Mouse (Mus musculus): ENCODE data around the gene Lrrk1. TPM values are rescaled to one million over a fixed set of nuclear protein-coding genes. Genes with fewer than 3 reads are reported as not detected.

Lrrk1 gene
- total and polyA plus RNA-seq, 3 experiments = 5.0 to 16.9 (median 13.6) TPM

DNA sequence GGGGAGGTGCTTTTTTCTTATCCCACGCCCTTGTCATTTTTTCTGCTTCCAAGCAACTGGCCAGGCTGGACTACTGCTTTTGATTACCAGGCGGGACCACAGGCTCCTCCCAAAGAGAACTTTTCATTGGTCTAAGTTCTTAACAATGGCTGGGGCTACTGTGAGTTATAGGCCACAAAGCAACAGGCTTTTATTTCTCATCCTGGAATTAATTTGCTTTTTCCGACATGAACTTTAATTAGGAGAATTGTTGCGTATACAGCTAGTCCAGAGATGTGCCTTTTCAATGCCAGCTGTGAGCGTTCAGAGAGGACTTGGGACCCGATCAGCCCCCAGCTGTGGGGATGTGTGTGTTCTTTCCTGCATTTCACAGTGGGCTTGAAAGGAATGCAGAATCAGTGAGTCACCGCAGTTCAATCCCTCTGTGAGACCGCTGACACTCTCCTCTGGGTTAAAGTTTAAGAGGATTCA is 165.5 kb downstream of the Lrrk1 start:
- Histone ChIP-seq H3K9ac (ENCODE audit: insufficient read depth, low read depth) (no peak overlapping the region), H3K4me2 (ENCODE audit: insufficient read depth, low read depth, poor library complexity, severe bottlenecking) (no peak overlapping the region), H3K36me3 (replicated peaks in 1 of 2; ENCODE audit: control insufficient read depth in 1 of 2, insufficient read depth in 1 of 2, low read length in 1 of 2) (no peaks in the 10 kb centered on the region), H3K4me3 (replicated peaks in 1 of 3; ENCODE audit: low read depth in 2 of 3, low read length in 2 of 3, poor library complexity in 1 of 3) (no peak overlapping the region), H3K79me2 (replicated peaks; ENCODE audit: control insufficient read depth, extremely low read depth, insufficient read depth, poor library complexity, severe bottlenecking) (no peaks in the 10 kb centered on the region), H3K9me3 (replicated peaks; ENCODE audit: low read length) (no peaks in the 10 kb centered on the region), H3K4me1 (ENCODE audit: control insufficient read depth in 1 of 2, insufficient read depth in 2 of 2) (peaks cover 23 to 52% of the 10 kb centered on the region in 2 experiments), H3K27me3 (replicated peaks) (no peaks in the 10 kb centered on the region), H3K27ac (ENCODE audit: insufficient read depth, low read depth) (no peak overlapping the region)
- dilution Hi-C loops (cut with MboI; ENCODE audit: extremely low pct_ligation_motif_present, extremely low pct_unique_long_range_greater_than_20kb, low sequenced_read_pairs) = no loop called here
- in situ Hi-C loops (cut with MboI; ENCODE audit: low pct_ligation_motif_present, low pct_unique_long_range_greater_than_20kb, low sequenced_read_pairs) = no loop called here
- no peak for DNase-seq (ENCODE audit: extremely low read depth)
- TF ChIP-seq ETS1 (conservative IDR thresholded peaks at IDR 0.05; ENCODE audit: low read depth, low read length) (no peak), CHD1 (IDR thresholded peaks at IDR 0.05; ENCODE audit: low read depth, low read length) (no peak), USF1 (IDR thresholded peaks at IDR 0.05; ENCODE audit: low read depth, low read length) (no peak), ZMIZ1 (IDR thresholded peaks at IDR 0.05; ENCODE audit: low read depth, low read length) (no peak), TBP (conservative IDR thresholded peaks at IDR 0.05; ENCODE audit: low read depth, low read length) (no peak), NELFE (IDR thresholded peaks at IDR 0.05; ENCODE audit: low read depth, low read length) (no peak), E2F4 (IDR thresholded peaks at IDR 0.05; ENCODE audit: insufficient replicate concordance, low read depth, low read length) (no peak), SMC3 (IDR thresholded peaks at IDR 0.05; ENCODE audit: low read depth, low read length) (no peak), ELF1 (IDR thresholded peaks at IDR 0.05; ENCODE audit: low read depth, low read length) (no peak)

DNA sequence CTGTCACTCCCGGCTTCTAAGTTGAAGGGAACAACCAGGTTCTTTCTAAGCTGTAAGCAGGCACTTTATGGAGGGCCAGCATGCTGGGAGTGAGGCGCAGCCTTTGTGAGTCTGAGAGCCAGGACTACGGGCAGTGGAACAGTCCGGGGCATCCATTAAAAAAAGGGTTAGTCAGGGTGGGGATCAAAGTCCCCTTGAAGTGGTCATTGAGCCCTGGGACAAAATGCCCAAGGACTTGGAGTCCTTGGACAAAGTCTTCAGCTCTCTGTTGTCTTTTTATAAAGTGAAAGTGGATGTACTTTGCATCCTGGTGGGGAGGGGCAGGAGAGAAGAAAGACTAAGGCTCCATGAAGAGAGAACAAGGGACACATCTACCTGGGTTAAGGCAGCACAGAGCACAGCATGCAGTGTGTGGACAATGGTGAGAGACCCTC is 168.3 kb downstream of the Lrrk1 start:
- no peak for DNase-seq (ENCODE audit: extremely low read depth)
- no peak for TF ChIP-seq GABPA (IDR thresholded peaks at IDR 0.05; ENCODE audit: insufficient replicate concordance, low read depth, low read length)
- no peak for TF ChIP-seq MAFK (IDR thresholded peaks at IDR 0.05; ENCODE audit: insufficient replicate concordance, low read length)
- Histone ChIP-seq H3K79me2 (replicated peaks; ENCODE audit: control insufficient read depth, extremely low read depth, insufficient read depth, poor library complexity, severe bottlenecking) (no peaks in the 10 kb centered on the region), H3K4me1 (ENCODE audit: control insufficient read depth in 1 of 2, insufficient read depth in 2 of 2) (peaks cover 26 to 38% of the 10 kb centered on the region in 2 experiments), H3K9me3 (replicated peaks; ENCODE audit: low read length) (no peaks in the 10 kb centered on the region), H3K36me3 (replicated peaks in 1 of 2; ENCODE audit: control insufficient read depth in 1 of 2, insufficient read depth in 1 of 2, low read length in 1 of 2) (no peaks in the 10 kb centered on the region), H3K9ac (ENCODE audit: insufficient read depth, low read depth) (no peak overlapping the region), H3K4me3 (replicated peaks in 1 of 3; ENCODE audit: low read depth in 2 of 3, low read length in 2 of 3, poor library complexity in 1 of 3) (no peak overlapping the region), H3K27ac (ENCODE audit: insufficient read depth, low read depth) (no peak overlapping the region), H3K27me3 (replicated peaks) (no peaks in the 10 kb centered on the region), H3K4me2 (ENCODE audit: insufficient read depth, low read depth, poor library complexity, severe bottlenecking) (peak overlapping the region; percentile 0; the same call in 1 of the 2 replicates)
- dilution Hi-C loops (cut with MboI; ENCODE audit: extremely low pct_ligation_motif_present, extremely low pct_unique_long_range_greater_than_20kb, low sequenced_read_pairs) (no loop called here), in situ Hi-C loops (cut with MboI; ENCODE audit: low pct_ligation_motif_present, low pct_unique_long_range_greater_than_20kb, low sequenced_read_pairs) (no loop called here)

GRCm38 (mm10) chr7:66219028-66219793 is 168.9 kb downstream of the Lrrk1 start:
- H3K4me1 ChIP-seq (ENCODE audit: control insufficient read depth in 1 of 2, insufficient read depth in 2 of 2) = peaks cover 26 to 38% of the 10 kb centered on the region in 2 experiments
- H3K79me2 ChIP-seq (replicated peaks; ENCODE audit: control insufficient read depth, extremely low read depth, insufficient read depth, poor library complexity, severe bottlenecking) = no peaks in the 10 kb centered on the region
- no peak for TF ChIP-seq POLR2A (IDR thresholded peaks at IDR 0.05; ENCODE audit: low read depth, low read length)
- TF ChIP-seq TCF12 (IDR thresholded peaks at IDR 0.05; ENCODE audit: low read depth, low read length) = peak; percentile 48; the same call in 1 of the 2 replicates
- no peak for TF ChIP-seq MAZ (IDR thresholded peaks at IDR 0.05; ENCODE audit: low read depth, low read length)
- TF ChIP-seq CHD2 (IDR thresholded peaks at IDR 0.05; ENCODE audit: low read length) = no peak
- TF ChIP-seq JUN (IDR thresholded peaks at IDR 0.05; ENCODE audit: insufficient read depth, low read depth, low read length) = peak; percentile 46; the same call in 1 of the 2 replicates
- TF ChIP-seq POLR2AphosphoS2 (IDR thresholded peaks at IDR 0.05; ENCODE audit: low read depth, low read length) = no peak
- peak; percentile 65 for TF ChIP-seq BHLHE40 (IDR thresholded peaks at IDR 0.05; ENCODE audit: low read depth, low read length)
- no peak for TF ChIP-seq SMC3 (IDR thresholded peaks at IDR 0.05; ENCODE audit: low read depth, low read length)
- peak; percentile 67 for TF ChIP-seq EP300 (IDR thresholded peaks at IDR 0.05; ENCODE audit: low read length)
- peak; percentile 52; the same call in 1 of the 2 replicates for TF ChIP-seq MAX (IDR thresholded peaks at IDR 0.05; ENCODE audit: low read length)
- peak; percentile 85 for TF ChIP-seq ETS1 (conservative IDR thresholded peaks at IDR 0.05; ENCODE audit: low read depth, low read length)
- 0 out of 2 replicates have a peak, but pooled peaks have one; percentile 24 for TF ChIP-seq JUND (conservative IDR thresholded peaks at IDR 0.05; ENCODE audit: low read depth, low read length)
- no peak for TF ChIP-seq E2F4 (IDR thresholded peaks at IDR 0.05; ENCODE audit: insufficient replicate concordance, low read depth, low read length)
- no peak for TF ChIP-seq ZMIZ1 (IDR thresholded peaks at IDR 0.05; ENCODE audit: low read depth, low read length)
- no peak for TF ChIP-seq SIN3A (IDR thresholded peaks at IDR 0.05; ENCODE audit: low read length)
- TF ChIP-seq MXI1 (IDR thresholded peaks at IDR 0.05; ENCODE audit: low read depth, low read length) = no peak
- no peak overlapping the region for H3K9ac ChIP-seq (ENCODE audit: insufficient read depth, low read depth)
- H3K36me3 ChIP-seq (replicated peaks in 1 of 2; ENCODE audit: control insufficient read depth in 1 of 2, insufficient read depth in 1 of 2, low read length in 1 of 2) = no peaks in the 10 kb centered on the region
- H3K4me2 ChIP-seq (ENCODE audit: insufficient read depth, low read depth, poor library complexity, severe bottlenecking) = peak overlapping the region; percentile 19; the same call in 1 of the 2 replicates
- peak; percentile 86 for DNase-seq (ENCODE audit: extremely low read depth)
- dilution Hi-C loops (cut with MboI; ENCODE audit: extremely low pct_ligation_motif_present, extremely low pct_unique_long_range_greater_than_20kb, low sequenced_read_pairs) (no loop called here), in situ Hi-C loops (cut with MboI; ENCODE audit: low pct_ligation_motif_present, low pct_unique_long_range_greater_than_20kb, low sequenced_read_pairs) (no loop called here)
- H3K27ac ChIP-seq (ENCODE audit: insufficient read depth, low read depth) = no peak overlapping the region
- H3K9me3 ChIP-seq (replicated peaks; ENCODE audit: low read length) = peaks cover 3% of the 10 kb centered on the region
- H3K27me3 ChIP-seq (replicated peaks) = no peaks in the 10 kb centered on the region
- no peak overlapping the region for H3K4me3 ChIP-seq (replicated peaks in 1 of 3; ENCODE audit: low read depth in 2 of 3, low read length in 2 of 3, poor library complexity in 1 of 3)

Data from CH12.LX (cell line).